20 mouse cellular contexts compared by ENCODE assay signal in the genomic region with DNA sequence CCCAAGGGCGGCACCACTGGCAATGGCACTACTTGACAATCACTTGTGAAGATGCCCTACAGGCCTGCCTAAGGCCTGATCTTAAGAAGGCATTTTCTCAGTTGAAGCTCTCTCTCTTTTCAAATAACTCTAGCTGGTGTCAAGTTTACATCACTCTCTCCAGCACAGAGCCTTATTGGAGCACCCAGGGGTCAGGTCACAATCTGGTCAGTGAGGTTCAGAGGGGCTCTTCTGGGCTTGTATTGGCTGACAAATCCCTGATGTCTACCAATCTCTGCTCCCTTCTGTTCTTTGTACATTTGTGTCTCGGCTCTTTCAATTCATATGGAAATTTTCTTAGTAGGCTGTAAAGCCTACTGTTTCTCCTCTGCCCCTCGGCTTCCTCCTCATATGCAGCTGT.
DNase-seq lines count a peak whose midpoint lies in the region; ATAC-seq and TF ChIP-seq lines count a peak whose summit lies in the region.
"Had no signal": no experiment of that assay in that cellular context is flagged by ENCODE, and none has a peak within 500 bp of the region (broad histone marks: within the 10 kb centered on the region; RNA-seq: fewer than 3 reads in every experiment).

No protein-coding gene starts in this region.

- peaks cover 3% of the 10 kb centered on the region; the same call in 1 of the 2 replicates for H3K9me3 ChIP-seq in midbrain, embryonic 11.5 days (ENCODE audit: control insufficient read depth, low read length)
- no peaks in the 10 kb centered on the region for H3K9me3 ChIP-seq in midbrain, postnatal 0 days (ENCODE audit: low read length)
- H3K9me3 ChIP-seq: embryonic facial prominence, embryonic 12.5 days; forebrain, embryonic 13.5 days; forebrain, embryonic 15.5 days had no signal

- WGBS in midbrain, embryonic 11.5 days = 40% methylated on average over 3 of the region's 3 CpGs
- 47% methylated on average over 3 of the region's 3 CpGs for WGBS in midbrain, postnatal 0 days

- H3K4me3 ChIP-seq in midbrain, embryonic 11.5 days (ENCODE audit: low read depth, low read length) = no peak overlapping the region
- H3K4me3 ChIP-seq in midbrain, postnatal 0 days (ENCODE audit: low read depth, low read length) = no peak overlapping the region
- H3K4me3 ChIP-seq: embryonic facial prominence, embryonic 10.5 days; embryonic facial prominence, embryonic 12.5 days; forebrain, embryonic 13.5 days; forebrain, embryonic 15.5 days had no signal

- no peak overlapping the region for H3K4me2 ChIP-seq in midbrain, embryonic 11.5 days
- no peak overlapping the region for H3K4me2 ChIP-seq in midbrain, postnatal 0 days (ENCODE audit: low read depth, low read length, poor library complexity, severe bottlenecking)
- H3K4me2 ChIP-seq: embryonic facial prominence, embryonic 12.5 days; forebrain, embryonic 13.5 days; forebrain, embryonic 15.5 days had no signal

- no peak overlapping the region for H3K27ac ChIP-seq in midbrain, embryonic 11.5 days (ENCODE audit: low read depth, low read length)
- H3K27ac ChIP-seq in midbrain, postnatal 0 days (ENCODE audit: low read depth, low read length) = no peak overlapping the region
- H3K27ac ChIP-seq: embryonic facial prominence, embryonic 10.5 days; embryonic facial prominence, embryonic 12.5 days; forebrain, embryonic 13.5 days; forebrain, embryonic 15.5 days had no signal

- H3K4me1 ChIP-seq in midbrain, embryonic 11.5 days (ENCODE audit: control insufficient read depth, insufficient read depth, low read length) = no peaks in the 10 kb centered on the region; the same call in 1 of the 2 replicates
- no peaks in the 10 kb centered on the region for H3K4me1 ChIP-seq in midbrain, postnatal 0 days (ENCODE audit: insufficient read depth, low read length)
- H3K4me1 ChIP-seq: embryonic facial prominence, embryonic 10.5 days; embryonic facial prominence, embryonic 12.5 days; forebrain, embryonic 13.5 days; forebrain, embryonic 15.5 days had no signal

- no peak for TF ChIP-seq CTCF in midbrain, postnatal 0 days (IDR thresholded peaks at IDR 0.05)

- no peak overlapping the region for H3K9ac ChIP-seq in midbrain, embryonic 11.5 days (ENCODE audit: low read length)
- H3K9ac ChIP-seq in midbrain, postnatal 0 days (replicated peaks; ENCODE audit: low read length, poor library complexity, severe bottlenecking) = no peak overlapping the region
- H3K9ac ChIP-seq: embryonic facial prominence, embryonic 12.5 days; forebrain, embryonic 13.5 days; forebrain, embryonic 15.5 days; forebrain, postnatal 0 days had no signal

- no peaks in the 10 kb centered on the region for H3K36me3 ChIP-seq in midbrain, embryonic 11.5 days (ENCODE audit: control insufficient read depth, insufficient read depth, low read length)
- no peaks in the 10 kb centered on the region for H3K36me3 ChIP-seq in midbrain, postnatal 0 days (ENCODE audit: insufficient read depth, low read length)
- H3K36me3 ChIP-seq: embryonic facial prominence, embryonic 10.5 days; embryonic facial prominence, embryonic 12.5 days; forebrain, embryonic 15.5 days had no signal

- H3K27me3 ChIP-seq in midbrain, embryonic 11.5 days (ENCODE audit: control insufficient read depth, insufficient read depth, low read length) = no peaks in the 10 kb centered on the region
- no peaks in the 10 kb centered on the region for H3K27me3 ChIP-seq in midbrain, postnatal 0 days (ENCODE audit: insufficient read depth, low read length)
- H3K27me3 ChIP-seq: embryonic facial prominence, embryonic 12.5 days; forebrain, embryonic 13.5 days; forebrain, embryonic 15.5 days had no signal

- peak; percentile 25 for DNase-seq in heart, adult 11 months
- no peak for DNase-seq in heart, adult 8-10 months (ENCODE audit: low spot score)
- peak; percentile 72 for DNase-seq in midbrain, embryonic 11.5 days (ENCODE audit: low spot score, missing footprints)
- DNase-seq in midbrain, postnatal 0 days (ENCODE audit: low spot score) = no peak
- DNase-seq in R1 (ENCODE audit: low read depth, low spot score) = peak; percentile 18
- no peak for DNase-seq in kidney, postnatal 25 days
- DNase-seq: adrenal gland, adult 8-10 months; adrenal gland, postnatal 14 days; adrenal gland, postnatal 36 days; cerebellum, adult 11-12 months; cerebellum, adult 2 months; cerebellum, adult 9-10 months; cerebellum, postnatal 10 days; cerebellum, postnatal 25 days; forebrain, postnatal 0 days had no signal

- peak; percentile 79 for ATAC-seq in midbrain, embryonic 11.5 days (ENCODE audit: low FRiP score)
- no peak for ATAC-seq in midbrain, postnatal 0 days (ENCODE audit: low FRiP score)
- ATAC-seq: activated CD4-positive, CD25-positive, alpha-beta regulatory T cell, adult 4 months; forebrain, embryonic 13.5 days; forebrain, embryonic 15.5 days; forebrain, postnatal 0 days had no signal

Comparison
In these comparisons a context has a peak if more than half of its experiments do, and no peak if none do; other contexts are left out.
1. DNase-seq: peak in heart, adult 11 months (single experiment), midbrain, embryonic 11.5 days (single experiment) and R1 (single experiment); none in heart, adult 8-10 months (single experiment), midbrain, postnatal 0 days (single experiment) and kidney, postnatal 25 days (0 of 2).